Mouse (Mus musculus) C2C12 (cell line): ENCODE measurements around the gene Kif16b.

ENCODE experiments used
- CTCF ChIP-seq: IDR thresholded peaks from one replicate; pipeline ENCODE4 v1.5.1; 2011; ENCODE audit not compliant: control insufficient read depth, insufficient read depth, insufficient read length
- MAX ChIP-seq: IDR thresholded peaks from one replicate; pipeline ENCODE4 v1.6.1; 2011; ENCODE audit warnings: mild to moderate bottlenecking, control low read depth
- MYOG ChIP-seq: IDR thresholded peaks from one replicate; pipeline ENCODE4 v1.6.1; 2011; ENCODE audit not compliant: control insufficient read depth, insufficient read length; ENCODE audit errors: extremely low read depth
- USF1 ChIP-seq: IDR thresholded peaks from one replicate; pipeline ENCODE4 v1.6.1; 2011; ENCODE audit warnings: low read depth, mild to moderate bottlenecking, control low read depth, moderate library complexity

- no peak for TF ChIP-seq CTCF
- TF ChIP-seq MYOG, result no peak
- TF ChIP-seq USF1, result no peak
- no peak for TF ChIP-seq MAX
Measured at GRCm38 (mm10) chr2:142732370-142732769, 169.0 kb downstream of the Kif16b start.
